Comparison of ENCODE assay signal across 20 mouse cellular contexts in genomic region chr1:40799121-40799520, GRCm38 (mm10). TPM values are rescaled to one million over a fixed set of nuclear protein-coding genes. Genes with fewer than 3 reads are reported as not detected.
"Had no signal": no experiment of that assay in that cellular context is flagged by ENCODE, and none has a peak within 500 bp of the region (broad histone marks: within the 10 kb centered on the region; RNA-seq: fewer than 3 reads in every experiment).

No protein-coding gene starts in this region.

- H3K9ac ChIP-seq: lung, embryonic 15.5 days; midbrain, embryonic 13.5 days; midbrain, embryonic 15.5 days; neural tube, embryonic 12.5 days; stomach, embryonic 15.5 days had no signal

- H3K27me3 ChIP-seq: lung, embryonic 15.5 days; megakaryocyte, embryonic 14.5 days; midbrain, embryonic 15.5 days; neural tube, embryonic 12.5 days; stomach, embryonic 15.5 days had no signal

- H3K36me3 ChIP-seq: lung, embryonic 15.5 days; midbrain, embryonic 13.5 days; midbrain, embryonic 15.5 days; neural tube, embryonic 12.5 days; stomach, embryonic 15.5 days had no signal

- H3K4me3 ChIP-seq: lung, embryonic 15.5 days; megakaryocyte, embryonic 14.5 days; midbrain, embryonic 13.5 days; midbrain, embryonic 15.5 days; neural tube, embryonic 12.5 days; stomach, embryonic 15.5 days had no signal

- ATAC-seq: lung, postnatal 0 days; midbrain, embryonic 13.5 days; midbrain, embryonic 15.5 days had no signal

- H3K4me1 ChIP-seq: lung, embryonic 15.5 days; midbrain, embryonic 13.5 days; midbrain, embryonic 15.5 days; neural tube, embryonic 12.5 days; stomach, embryonic 15.5 days had no signal

- H3K27ac ChIP-seq: lung, embryonic 15.5 days; macrophage; midbrain, embryonic 13.5 days; midbrain, embryonic 15.5 days; neural tube, embryonic 12.5 days; stomach, embryonic 15.5 days; stomach, postnatal 0 days had no signal

- DNase-seq: lung, adult 2 months; lung, postnatal 14 days; lung, postnatal 36 days; right cerebral cortex, postnatal 14 days; thymus, adult 2 months; thymus, postnatal 25 days; thymus, postnatal 4 days had no signal

RNA-seq across cellular contexts. Expression of gene Tmem182, which starts 6.3 kb away (rescaled TPM):
- total RNA-seq: megakaryocyte progenitor cell, adult 5-6 weeks; monocyte, adult 5-6 weeks; neutrophil, adult 5-6 weeks had no signal
- polyA plus RNA-seq: macrophage; midbrain, embryonic 11.5 days had no signal
